Mouse (Mus musculus): Measurements from ENCODE around the gene Tfe3. TPM values are rescaled to one million over a fixed set of nuclear protein-coding genes. Genes with fewer than 3 reads are reported as not detected.
"Not testable (repeated sequence)": the region's sequence is repeated elsewhere in the genome, so short reads cannot be mapped to it uniquely, and the experiment has no call there.

Gene Tfe3
- 26.0 and 26.8 TPM in 2 replicates for polyA plus RNA-seq (2016; fragmentation: Nextera tagmentation; extraction: Ambion mirVana)

GRCm38 (mm10) chrX:7762137-7762920 is at the start of gene Tfe3:
Gene Tfe3, plus strand, starts transcription at chrX:7762560.
- Histone ChIP-seq H3K36me3 (peaks cover 10% of the 10 kb centered on the region), H3K4me1 (peaks cover 22% of the 10 kb centered on the region), H3K27me3 (ENCODE audit: low read depth, poor library complexity, severe bottlenecking) (no peaks in the 10 kb centered on the region), H3K9me3 (replicated peaks) (no peaks in the 10 kb centered on the region), H3K27ac (peak within 1 kb of the TSS; percentile 82), H3K4me3 (peak within 1 kb of the TSS; percentile 71)
- WGBS = 10% methylated on average over 38 of the region's 38 CpGs
- peak; percentile 82 for DNase-seq (ENCODE audit: low spot score)

- H3K36me3 ChIP-seq = peaks cover 12% of the 10 kb centered on the region
- not testable (repeated sequence) for H3K4me1 ChIP-seq; H3K27me3 ChIP-seq (ENCODE audit: low read depth, poor library complexity, severe bottlenecking); DNase-seq (ENCODE audit: low spot score); H3K9me3 ChIP-seq (replicated peaks)
- H3K27ac ChIP-seq = peak overlapping the region; percentile 66; the same call in 1 of the 2 replicates
- 23% methylated on average over 6 of the region's 12 CpGs for WGBS
- H3K4me3 ChIP-seq = peak overlapping the region; percentile 48
Measured at GRCm38 (mm10) chrX:7713764-7714134, 48.6 kb upstream of the Tfe3 start.

GRCm38 (mm10) chrX:7714135-7714899 is 48.0 kb upstream of the Tfe3 start, which contains the start of gene Wdr45:
Gene Wdr45, plus strand, starts transcription at chrX:7714333.
- Histone ChIP-seq H3K27ac (peak within 1 kb of the TSS; percentile 74), H3K4me3 (peak within 1 kb of the TSS; percentile 48)
- H3K36me3 ChIP-seq; H3K4me1 ChIP-seq; H3K9me3 ChIP-seq (replicated peaks); H3K27me3 ChIP-seq (ENCODE audit: low read depth, poor library complexity, severe bottlenecking): not testable (repeated sequence)
- DNase-seq (ENCODE audit: low spot score) = peak; percentile 82
- 17% methylated on average over 45 of the region's 60 CpGs for WGBS

- not testable (repeated sequence) for H3K27ac ChIP-seq; H3K4me3 ChIP-seq; H3K27me3 ChIP-seq (ENCODE audit: low read depth, poor library complexity, severe bottlenecking); DNase-seq (ENCODE audit: low spot score); H3K36me3 ChIP-seq; H3K4me1 ChIP-seq; H3K9me3 ChIP-seq (replicated peaks)
- WGBS = 31% methylated on average over 1 of the region's 1 CpGs
Measured at GRCm38 (mm10) chrX:7716058-7716457, 46.3 kb upstream of the Tfe3 start.

GRCm38 (mm10) chrX:7721514-7722281 is 40.7 kb upstream of the Tfe3 start, which contains the start of gene Gm45208:
Gene Gm45208, plus strand, starts transcription at chrX:7722245.
- H3K9me3 ChIP-seq (replicated peaks) = no peaks in the 10 kb centered on the region
- H3K27me3 ChIP-seq (ENCODE audit: low read depth, poor library complexity, severe bottlenecking) = no peaks in the 10 kb centered on the region
- H3K4me3 ChIP-seq = peak within 1 kb of the TSS; percentile 65
- peak within 1 kb of the TSS; percentile 91 for H3K27ac ChIP-seq
- H3K36me3 ChIP-seq = peaks cover 26% of the 10 kb centered on the region
- peak; percentile 70 for DNase-seq (ENCODE audit: low spot score)
- 18% methylated on average over 22 of the region's 22 CpGs for WGBS
- peaks cover 4% of the 10 kb centered on the region; the same call in 1 of the 2 replicates for H3K4me1 ChIP-seq

GRCm38 (mm10) chrX:7722282-7722611 is 40.1 kb upstream of the Tfe3 start:
- WGBS = 12% methylated on average over 11 of the region's 11 CpGs
- no peaks in the 10 kb centered on the region for H3K9me3 ChIP-seq (replicated peaks)
- DNase-seq (ENCODE audit: low spot score) = no peak
- H3K36me3 ChIP-seq = peaks cover 31% of the 10 kb centered on the region
- H3K4me3 ChIP-seq = peak overlapping the region; percentile 65
- peaks cover 4% of the 10 kb centered on the region; the same call in 1 of the 2 replicates for H3K4me1 ChIP-seq
- H3K27ac ChIP-seq = peak overlapping the region; percentile 91
- H3K27me3 ChIP-seq (ENCODE audit: low read depth, poor library complexity, severe bottlenecking) = no peaks in the 10 kb centered on the region

GRCm38 (mm10) chrX:7722691-7723090 is 39.7 kb upstream of the Tfe3 start:
- H3K27me3 ChIP-seq (ENCODE audit: low read depth, poor library complexity, severe bottlenecking) = no peaks in the 10 kb centered on the region
- DNase-seq (ENCODE audit: low spot score) = no peak
- H3K36me3 ChIP-seq = peaks cover 36% of the 10 kb centered on the region
- 31% methylated on average over 4 of the region's 4 CpGs for WGBS
- peaks cover 4% of the 10 kb centered on the region; the same call in 1 of the 2 replicates for H3K4me1 ChIP-seq
- peak overlapping the region; percentile 65 for H3K4me3 ChIP-seq
- H3K9me3 ChIP-seq (replicated peaks) = no peaks in the 10 kb centered on the region
- no peak overlapping the region for H3K27ac ChIP-seq

- DNase-seq (ENCODE audit: low spot score) = no peak
- Histone ChIP-seq H3K27ac (no peak overlapping the region), H3K9me3 (replicated peaks) (no peaks in the 10 kb centered on the region), H3K4me1 (peaks cover 6% of the 10 kb centered on the region; the same call in 1 of the 2 replicates), H3K4me3 (no peak overlapping the region), H3K27me3 (ENCODE audit: low read depth, poor library complexity, severe bottlenecking) (no peaks in the 10 kb centered on the region), H3K36me3 (peaks cover 36% of the 10 kb centered on the region)
- 94% methylated on average over 7 of the region's 7 CpGs for WGBS
Measured at GRCm38 (mm10) chrX:7724135-7724534, 38.2 kb upstream of the Tfe3 start.

- Histone ChIP-seq H3K9me3 (replicated peaks) (no peaks in the 10 kb centered on the region), H3K27me3 (ENCODE audit: low read depth, poor library complexity, severe bottlenecking) (no peaks in the 10 kb centered on the region), H3K36me3 (peaks cover 36% of the 10 kb centered on the region), H3K4me1 (peaks cover 9% of the 10 kb centered on the region; the same call in 1 of the 2 replicates), H3K27ac (no peak overlapping the region), H3K4me3 (no peak overlapping the region)
- 94% methylated on average over 12 of the region's 12 CpGs for WGBS
- DNase-seq (ENCODE audit: low spot score) = no peak
Measured at GRCm38 (mm10) chrX:7725841-7726240, 36.5 kb upstream of the Tfe3 start.

- Histone ChIP-seq H3K36me3 (peaks cover 36% of the 10 kb centered on the region), H3K4me3 (0 out of 2 replicates have a peak overlapping the region, but pooled peaks have one; percentile 57), H3K27me3 (ENCODE audit: low read depth, poor library complexity, severe bottlenecking) (no peaks in the 10 kb centered on the region), H3K9me3 (replicated peaks) (0 out of 2 replicates have a peak, but pooled peaks cover 2% of the 10 kb centered on the region), H3K4me1 (peaks cover 9% of the 10 kb centered on the region; the same call in 1 of the 2 replicates), H3K27ac (no peak overlapping the region)
- 94% methylated on average over 13 of the region's 13 CpGs for WGBS
- DNase-seq (ENCODE audit: low spot score) = no peak
Measured at GRCm38 (mm10) chrX:7727176-7727575, 35.2 kb upstream of the Tfe3 start.

- WGBS = 14% methylated on average over 42 of the region's 42 CpGs
- H3K27ac ChIP-seq = peak within 1 kb of the TSS; percentile 82
- H3K36me3 ChIP-seq = peaks cover 39% of the 10 kb centered on the region
- H3K4me1 ChIP-seq = 0 out of 2 replicates have a peak, but pooled peaks cover 5% of the 10 kb centered on the region
- DNase-seq (ENCODE audit: low spot score) = peak; percentile 73
- peak within 1 kb of the TSS; percentile 57 for H3K4me3 ChIP-seq
- no peaks in the 10 kb centered on the region for H3K27me3 ChIP-seq (ENCODE audit: low read depth, poor library complexity, severe bottlenecking)
- 0 out of 2 replicates have a peak, but pooled peaks cover 2% of the 10 kb centered on the region for H3K9me3 ChIP-seq (replicated peaks)
Measured at GRCm38 (mm10) chrX:7728215-7728921, 34.0 kb upstream of the Tfe3 start, which contains the start of gene Praf2. Gene Praf2, plus strand, starts transcription at chrX:7728439.

GRCm38 (mm10) chrX:7728922-7729265 is 33.5 kb upstream of the Tfe3 start:
- 0 out of 2 replicates have a peak, but pooled peaks cover 2% of the 10 kb centered on the region for H3K9me3 ChIP-seq (replicated peaks)
- 0 out of 2 replicates have a peak, but pooled peaks cover 5% of the 10 kb centered on the region for H3K4me1 ChIP-seq
- H3K27me3 ChIP-seq (ENCODE audit: low read depth, poor library complexity, severe bottlenecking) = no peaks in the 10 kb centered on the region
- peak overlapping the region; percentile 57 for H3K4me3 ChIP-seq
- peak overlapping the region; percentile 82 for H3K27ac ChIP-seq
- 30% methylated on average over 4 of the region's 4 CpGs for WGBS
- H3K36me3 ChIP-seq = peaks cover 37% of the 10 kb centered on the region
- no peak for DNase-seq (ENCODE audit: low spot score)

All from limb, embryonic 10.5 days (tissue).